Mouse (Mus musculus): Measurements from ENCODE around the gene Shld1. TPM values are rescaled to one million over a fixed set of nuclear protein-coding genes. Genes with fewer than 3 reads are reported as not detected.
A peak's percentile ranks its signal among the peaks of the same experiment; 100 is the strongest.

Shld1 gene
- polyA plus RNA-seq (2015; fragmentation: Nextera tagmentation; extraction: Ambion mirVana): 13.4 and 15.5 TPM in 2 replicates

- Histone ChIP-seq H3K4me2 (ENCODE audit: low read depth, low read length) (peak within 1 kb of the TSS; percentile 63), H3K27ac (ENCODE audit: low read length) (peak within 1 kb of the TSS; percentile 80), H3K36me3 (ENCODE audit: control insufficient read depth, insufficient read depth, low read length) (no peaks in the 10 kb centered on the region), H3K27me3 (ENCODE audit: control insufficient read depth, insufficient read depth, low read depth, low read length) (no peaks in the 10 kb centered on the region), H3K4me3 (ENCODE audit: low read length) (peak within 1 kb of the TSS; percentile 75), H3K9ac (ENCODE audit: low read length) (peak within 1 kb of the TSS; percentile 73), H3K4me1 (replicated peaks; ENCODE audit: control insufficient read depth, insufficient read depth, low read length) (peaks cover 3% of the 10 kb centered on the region; the same call in 1 of the 2 replicates), H3K9me3 (ENCODE audit: control insufficient read depth, low read length) (no peaks in the 10 kb centered on the region)
- ATAC-seq (ENCODE audit: low read depth): peak; percentile 92
- WGBS: 9% methylated on average over 30 of the region's 33 CpGs
Observed at GRCm38 (mm10) chr2:132686756-132687737, at the start of gene Shld1. Shld1 (plus strand) TSS chr2:132686931.

- ATAC-seq (ENCODE audit: low read depth): no peak
- Histone ChIP-seq H3K36me3 (ENCODE audit: control insufficient read depth, insufficient read depth, low read length) (no peaks in the 10 kb centered on the region), H3K27ac (ENCODE audit: low read length) (no peak overlapping the region), H3K9me3 (ENCODE audit: control insufficient read depth, low read length) (no peaks in the 10 kb centered on the region), H3K9ac (ENCODE audit: low read length) (no peak overlapping the region), H3K4me2 (ENCODE audit: low read depth, low read length) (no peak overlapping the region), H3K4me3 (ENCODE audit: low read length) (no peak overlapping the region), H3K27me3 (ENCODE audit: control insufficient read depth, insufficient read depth, low read depth, low read length) (no peaks in the 10 kb centered on the region), H3K4me1 (replicated peaks; ENCODE audit: control insufficient read depth, insufficient read depth, low read length) (no peaks in the 10 kb centered on the region)
- WGBS: 83% methylated on average over 6 of the region's 6 CpGs
Observed at GRCm38 (mm10) chr2:132638306-132638705, 48.4 kb upstream of the Shld1 start.

- Histone ChIP-seq H3K4me2 (ENCODE audit: low read depth, low read length) (no peak overlapping the region), H3K4me3 (ENCODE audit: low read length) (no peak overlapping the region), H3K4me1 (replicated peaks; ENCODE audit: control insufficient read depth, insufficient read depth, low read length) (no peaks in the 10 kb centered on the region), H3K9me3 (ENCODE audit: control insufficient read depth, low read length) (no peaks in the 10 kb centered on the region), H3K27ac (ENCODE audit: low read length) (no peak overlapping the region), H3K27me3 (ENCODE audit: control insufficient read depth, insufficient read depth, low read depth, low read length) (no peaks in the 10 kb centered on the region), H3K36me3 (ENCODE audit: control insufficient read depth, insufficient read depth, low read length) (no peaks in the 10 kb centered on the region), H3K9ac (ENCODE audit: low read length) (no peak overlapping the region)
- no peak for ATAC-seq (ENCODE audit: low read depth)
- 41% methylated on average over 7 of the region's 7 CpGs for WGBS
Observed at GRCm38 (mm10) chr2:132639337-132639736, 47.4 kb upstream of the Shld1 start.

GRCm38 (mm10) chr2:132641196-132641595 lies 45.5 kb upstream of the Shld1 start:
- Histone ChIP-seq H3K27me3 (ENCODE audit: control insufficient read depth, insufficient read depth, low read depth, low read length) (no peaks in the 10 kb centered on the region), H3K4me3 (ENCODE audit: low read length) (no peak overlapping the region), H3K9ac (ENCODE audit: low read length) (no peak overlapping the region), H3K36me3 (ENCODE audit: control insufficient read depth, insufficient read depth, low read length) (no peaks in the 10 kb centered on the region), H3K27ac (ENCODE audit: low read length) (no peak overlapping the region), H3K4me1 (replicated peaks; ENCODE audit: control insufficient read depth, insufficient read depth, low read length) (no peaks in the 10 kb centered on the region), H3K4me2 (ENCODE audit: low read depth, low read length) (no peak overlapping the region), H3K9me3 (ENCODE audit: control insufficient read depth, low read length) (no peaks in the 10 kb centered on the region)
- 14% methylated on average over 3 of the region's 3 CpGs for WGBS
- ATAC-seq (ENCODE audit: low read depth): no peak

- H3K4me3 ChIP-seq (ENCODE audit: low read length): no peak overlapping the region
- no peak overlapping the region for H3K9ac ChIP-seq (ENCODE audit: low read length)
- H3K9me3 ChIP-seq (ENCODE audit: control insufficient read depth, low read length): no peaks in the 10 kb centered on the region
- no peaks in the 10 kb centered on the region for H3K4me1 ChIP-seq (replicated peaks; ENCODE audit: control insufficient read depth, insufficient read depth, low read length)
- no peak for ATAC-seq (ENCODE audit: low read depth)
- H3K36me3 ChIP-seq (ENCODE audit: control insufficient read depth, insufficient read depth, low read length): no peaks in the 10 kb centered on the region
- 48% methylated on average over 4 of the region's 4 CpGs for WGBS
- no peaks in the 10 kb centered on the region for H3K27me3 ChIP-seq (ENCODE audit: control insufficient read depth, insufficient read depth, low read depth, low read length)
- H3K27ac ChIP-seq (ENCODE audit: low read length): no peak overlapping the region
- H3K4me2 ChIP-seq (ENCODE audit: low read depth, low read length): no peak overlapping the region
Observed at GRCm38 (mm10) chr2:132643161-132643560, 43.6 kb upstream of the Shld1 start.

DNA sequence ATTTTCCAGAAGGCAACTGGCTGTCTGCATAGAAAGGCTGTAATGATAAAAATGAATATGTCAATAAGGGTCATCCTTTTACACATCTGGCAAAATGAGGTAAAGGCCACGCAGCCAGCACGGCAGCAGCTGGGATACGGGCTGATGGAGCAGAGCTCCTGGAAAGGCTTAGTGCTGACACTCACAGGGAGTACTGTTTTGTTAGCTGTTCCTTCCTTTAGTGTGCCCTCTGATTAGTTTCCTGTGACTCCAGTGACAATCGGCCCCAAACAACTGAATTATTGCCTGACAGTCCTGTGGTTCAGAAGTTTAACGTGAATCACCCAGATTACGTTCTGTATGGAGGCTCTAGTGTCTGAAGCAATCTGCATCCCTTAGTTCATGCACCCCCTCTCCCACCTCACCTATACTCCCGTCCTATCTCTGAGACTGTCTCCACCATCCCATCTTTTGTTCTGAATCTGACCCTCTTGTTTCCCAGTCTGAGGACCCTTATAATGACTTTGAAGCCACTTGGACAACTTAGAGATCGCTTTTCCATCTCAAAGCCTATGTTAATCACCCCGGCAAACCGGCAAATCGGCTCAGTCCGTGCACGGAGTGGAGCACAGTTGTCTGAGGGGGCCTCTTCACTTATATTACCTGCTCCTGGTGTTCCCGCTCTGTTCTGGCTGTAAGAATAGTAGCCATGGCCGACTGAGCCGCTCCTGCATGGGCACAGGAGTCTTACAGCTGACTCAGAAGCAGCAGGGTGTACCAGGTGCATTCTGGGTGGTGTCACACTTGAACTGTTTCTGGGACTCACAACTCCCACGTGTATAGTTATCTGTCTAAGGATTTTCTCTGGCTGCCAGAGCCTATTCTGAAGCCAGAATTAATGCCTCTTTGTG lies 39.6 kb upstream of the Shld1 start:
- no peak overlapping the region for H3K4me2 ChIP-seq (ENCODE audit: low read depth, low read length)
- no peak for ATAC-seq (ENCODE audit: low read depth)

DNA sequence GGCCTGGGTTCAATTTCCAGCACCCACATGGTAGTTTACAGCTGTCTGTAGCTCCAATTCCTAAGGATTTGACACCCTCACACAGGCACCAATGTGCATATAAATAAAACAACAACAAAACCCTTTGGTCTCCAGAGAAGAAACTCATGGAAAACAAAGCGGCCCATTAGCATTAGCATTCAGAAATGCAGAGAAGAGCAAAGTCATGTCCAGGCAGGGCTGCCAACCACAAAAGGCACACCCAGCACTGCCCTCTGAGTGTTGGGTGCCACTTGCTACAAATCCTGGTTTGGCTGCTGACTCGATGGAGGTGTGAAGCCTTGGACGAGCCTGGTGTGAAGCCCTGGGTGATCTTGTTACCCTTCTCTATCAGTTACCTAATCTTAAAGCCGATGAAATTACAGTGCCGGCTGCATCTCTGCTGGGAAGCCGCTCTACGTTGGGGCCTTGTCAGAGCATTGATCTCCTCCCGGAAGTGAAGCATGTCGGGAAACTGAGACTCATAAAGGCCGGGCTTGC lies 37.3 kb upstream of the Shld1 start:
- Histone ChIP-seq H3K36me3 (ENCODE audit: control insufficient read depth, insufficient read depth, low read length) (no peaks in the 10 kb centered on the region), H3K4me3 (ENCODE audit: low read length) (no peak overlapping the region), H3K4me2 (ENCODE audit: low read depth, low read length) (no peak overlapping the region), H3K27ac (ENCODE audit: low read length) (no peak overlapping the region), H3K9me3 (ENCODE audit: control insufficient read depth, low read length) (no peaks in the 10 kb centered on the region), H3K27me3 (ENCODE audit: control insufficient read depth, insufficient read depth, low read depth, low read length) (no peaks in the 10 kb centered on the region), H3K4me1 (replicated peaks; ENCODE audit: control insufficient read depth, insufficient read depth, low read length) (no peaks in the 10 kb centered on the region), H3K9ac (ENCODE audit: low read length) (no peak overlapping the region)
- WGBS: 70% methylated on average over 10 of the region's 10 CpGs
- ATAC-seq (ENCODE audit: low read depth): no peak

More for the DNA sequence above, 39.6 kb upstream of the Shld1 start:
- no peaks in the 10 kb centered on the region for H3K4me1 ChIP-seq (replicated peaks; ENCODE audit: control insufficient read depth, insufficient read depth, low read length)
- no peak overlapping the region for H3K27ac ChIP-seq (ENCODE audit: low read length)
- WGBS: 59% methylated on average over 17 of the region's 17 CpGs
- H3K9me3 ChIP-seq (ENCODE audit: control insufficient read depth, low read length): no peaks in the 10 kb centered on the region
- no peak overlapping the region for H3K4me3 ChIP-seq (ENCODE audit: low read length)
- H3K9ac ChIP-seq (ENCODE audit: low read length): no peak overlapping the region
- H3K36me3 ChIP-seq (ENCODE audit: control insufficient read depth, insufficient read depth, low read length): no peaks in the 10 kb centered on the region
- H3K27me3 ChIP-seq (ENCODE audit: control insufficient read depth, insufficient read depth, low read depth, low read length): no peaks in the 10 kb centered on the region

DNA sequence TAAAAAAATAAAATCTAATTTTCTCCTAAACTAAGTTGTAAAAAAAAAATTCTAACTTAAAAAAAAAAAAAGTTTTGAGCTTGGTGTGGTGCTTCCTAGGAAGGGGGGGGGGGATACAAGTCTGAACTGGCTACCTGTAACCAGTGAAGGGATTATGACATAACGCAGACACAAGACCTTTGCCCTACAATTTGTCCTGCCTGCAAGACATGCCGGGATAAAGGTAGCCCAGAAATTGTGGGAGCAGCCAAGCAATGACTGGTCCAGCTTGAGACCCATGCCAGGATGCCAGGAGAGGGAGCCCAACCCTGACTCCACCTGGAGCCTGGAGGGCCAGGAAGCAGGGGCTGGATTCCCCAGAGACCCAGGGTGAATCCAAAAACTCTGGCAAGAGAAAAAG lies 36.2 kb upstream of the Shld1 start:
- 79% methylated on average over 2 of the region's 2 CpGs for WGBS
- no peaks in the 10 kb centered on the region for H3K27me3 ChIP-seq (ENCODE audit: control insufficient read depth, insufficient read depth, low read depth, low read length)
- ATAC-seq (ENCODE audit: low read depth): no peak

GRCm38 (mm10) chr2:132652476-132652875 lies 34.3 kb upstream of the Shld1 start:
- no peak for ATAC-seq (ENCODE audit: low read depth)

More for the DNA sequence above, 36.2 kb upstream of the Shld1 start:
- Histone ChIP-seq H3K4me3 (ENCODE audit: low read length) (no peak overlapping the region), H3K4me2 (ENCODE audit: low read depth, low read length) (no peak overlapping the region), H3K4me1 (replicated peaks; ENCODE audit: control insufficient read depth, insufficient read depth, low read length) (no peaks in the 10 kb centered on the region), H3K9ac (ENCODE audit: low read length) (no peak overlapping the region), H3K9me3 (ENCODE audit: control insufficient read depth, low read length) (no peaks in the 10 kb centered on the region), H3K27ac (ENCODE audit: low read length) (no peak overlapping the region), H3K36me3 (ENCODE audit: control insufficient read depth, insufficient read depth, low read length) (no peaks in the 10 kb centered on the region)

More at GRCm38 (mm10) chr2:132652476-132652875, 34.3 kb upstream of the Shld1 start:
- Histone ChIP-seq H3K4me3 (ENCODE audit: low read length) (no peak overlapping the region), H3K4me2 (ENCODE audit: low read depth, low read length) (no peak overlapping the region), H3K27ac (ENCODE audit: low read length) (no peak overlapping the region), H3K9me3 (ENCODE audit: control insufficient read depth, low read length) (no peaks in the 10 kb centered on the region), H3K27me3 (ENCODE audit: control insufficient read depth, insufficient read depth, low read depth, low read length) (no peaks in the 10 kb centered on the region), H3K9ac (ENCODE audit: low read length) (no peak overlapping the region), H3K4me1 (replicated peaks; ENCODE audit: control insufficient read depth, insufficient read depth, low read length) (no peaks in the 10 kb centered on the region), H3K36me3 (ENCODE audit: control insufficient read depth, insufficient read depth, low read length) (no peaks in the 10 kb centered on the region)
- WGBS: 54% methylated on average over 10 of the region's 10 CpGs
